ENCODE assay signal across 8 mouse cellular contexts in genomic region chr12:76417433-76417854, GRCm38 (mm10). TPM values are rescaled to one million over a fixed set of nuclear protein-coding genes. Genes with fewer than 3 reads are reported as not detected.
DNase-seq lines count a peak whose midpoint lies in the region; ATAC-seq and TF ChIP-seq lines count a peak whose summit lies in the region.

Ppp1r36 (plus strand) TSS chr12:76417538.

- TF ChIP-seq CTCF in bone marrow macrophage, adult 2 months (IDR thresholded peaks at IDR 0.05; ENCODE audit: low read depth, low read length): no peak

- peak within 1 kb of the TSS; percentile 82 for H3K4me2 ChIP-seq in embryonic facial prominence, embryonic 13.5 days
- H3K4me2 ChIP-seq in hindbrain, embryonic 11.5 days (replicated peaks; ENCODE audit: low read depth, low read length): peak within 1 kb of the TSS; percentile 74
- peak within 1 kb of the TSS; percentile 86 for H3K4me2 ChIP-seq in limb, embryonic 15.5 days
- H3K4me2 ChIP-seq in midbrain, embryonic 15.5 days: peak within 1 kb of the TSS; percentile 75

- 0 out of 2 replicates have a peak, but pooled peaks have one; percentile 37 for ATAC-seq in embryonic facial prominence, embryonic 13.5 days (ENCODE audit: insufficient number of reproducible peaks, insufficient read depth, low FRiP score, low TSS enrichment, low read depth)
- ATAC-seq in hindbrain, embryonic 11.5 days (ENCODE audit: low FRiP score): peak; percentile 33; the same call in 1 of the 2 replicates
- ATAC-seq in limb, embryonic 15.5 days (ENCODE audit: insufficient number of reproducible peaks, low FRiP score, low TSS enrichment, low read depth): 0 out of 2 replicates have a peak, but pooled peaks have one; percentile 61
- ATAC-seq in midbrain, embryonic 15.5 days (replicated peaks): no peak
- no peak for ATAC-seq in erythroblast, adult 5-6 weeks (replicated peaks; ENCODE audit: low FRiP score, poor library complexity, severe bottlenecking)

- TF ChIP-seq POLR2A in bone marrow macrophage, adult 2 months (IDR thresholded peaks at IDR 0.05; ENCODE audit: borderline replicate concordance, low read depth, low read length): no peak

- peak within 1 kb of the TSS; percentile 5; the same call in 1 of the 2 replicates for H3K4me3 ChIP-seq in bone marrow macrophage, adult 2 months (ENCODE audit: insufficient read depth, low read length)
- peak within 1 kb of the TSS; percentile 52 for H3K4me3 ChIP-seq in embryonic facial prominence, embryonic 13.5 days
- peak within 1 kb of the TSS; percentile 34 for H3K4me3 ChIP-seq in hindbrain, embryonic 11.5 days (ENCODE audit: low read depth, low read length)
- peak within 1 kb of the TSS; percentile 45 for H3K4me3 ChIP-seq in limb, embryonic 15.5 days
- H3K4me3 ChIP-seq in midbrain, embryonic 15.5 days: peak within 1 kb of the TSS; percentile 36

- WGBS in embryonic facial prominence, embryonic 13.5 days: under 1% methylated on average over 37 of the region's 37 CpGs
- WGBS in hindbrain, embryonic 11.5 days: 1% methylated on average over 37 of the region's 37 CpGs
- 1% methylated on average over 37 of the region's 37 CpGs for WGBS in limb, embryonic 15.5 days
- WGBS in midbrain, embryonic 15.5 days: under 1% methylated on average over 36 of the region's 37 CpGs

- DNase-seq in hindbrain, embryonic 11.5 days (ENCODE audit: low spot score): peak; percentile 43
- no peak for DNase-seq in layer of hippocampus, postnatal 36 days
- DNase-seq in cerebellum, adult 8-10 months: no peak

- H3K27ac ChIP-seq in bone marrow macrophage, adult 2 months (ENCODE audit: insufficient read depth, low read depth, low read length): no peak within 1 kb of the TSS
- H3K27ac ChIP-seq in embryonic facial prominence, embryonic 13.5 days: no peak within 1 kb of the TSS
- no peak within 1 kb of the TSS for H3K27ac ChIP-seq in hindbrain, embryonic 11.5 days (ENCODE audit: low read depth, low read length)
- 0 out of 2 replicates have a peak within 1 kb of the TSS, but pooled peaks have one; percentile 8 for H3K27ac ChIP-seq in limb, embryonic 15.5 days
- H3K27ac ChIP-seq in midbrain, embryonic 15.5 days: no peak within 1 kb of the TSS

- H3K27me3 ChIP-seq in embryonic facial prominence, embryonic 13.5 days: peaks cover 10% of the 10 kb centered on the region
- H3K27me3 ChIP-seq in hindbrain, embryonic 11.5 days (ENCODE audit: control insufficient read depth, insufficient read depth, low read length): peaks cover 4% of the 10 kb centered on the region; the same call in 1 of the 2 replicates
- no peaks in the 10 kb centered on the region for H3K27me3 ChIP-seq in limb, embryonic 15.5 days
- peaks cover 21% of the 10 kb centered on the region for H3K27me3 ChIP-seq in midbrain, embryonic 15.5 days (replicated peaks)

- H3K36me3 ChIP-seq in embryonic facial prominence, embryonic 13.5 days: no peaks in the 10 kb centered on the region
- H3K36me3 ChIP-seq in hindbrain, embryonic 11.5 days (ENCODE audit: control insufficient read depth, insufficient read depth, low read length): no peaks in the 10 kb centered on the region
- H3K36me3 ChIP-seq in limb, embryonic 15.5 days: no peaks in the 10 kb centered on the region
- H3K36me3 ChIP-seq in midbrain, embryonic 15.5 days (replicated peaks): no peaks in the 10 kb centered on the region

- peak within 1 kb of the TSS; percentile 70 for H3K9ac ChIP-seq in embryonic facial prominence, embryonic 13.5 days
- 0 out of 2 replicates have a peak within 1 kb of the TSS, but pooled peaks have one; percentile 47 for H3K9ac ChIP-seq in hindbrain, embryonic 11.5 days (ENCODE audit: low read depth, low read length)
- H3K9ac ChIP-seq in limb, embryonic 15.5 days: peak within 1 kb of the TSS; percentile 21; the same call in 1 of the 2 replicates
- H3K9ac ChIP-seq in midbrain, embryonic 15.5 days: 0 out of 2 replicates have a peak within 1 kb of the TSS, but pooled peaks have one; percentile 15

- H3K4me1 ChIP-seq in bone marrow macrophage, adult 2 months (ENCODE audit: control insufficient read depth, insufficient read depth, low read length): no peaks in the 10 kb centered on the region
- H3K4me1 ChIP-seq in embryonic facial prominence, embryonic 13.5 days: no peaks in the 10 kb centered on the region
- no peaks in the 10 kb centered on the region; the same call in 1 of the 2 replicates for H3K4me1 ChIP-seq in hindbrain, embryonic 11.5 days (replicated peaks; ENCODE audit: control insufficient read depth, insufficient read depth, low read length)
- H3K4me1 ChIP-seq in limb, embryonic 15.5 days: peaks cover 6% of the 10 kb centered on the region; the same call in 1 of the 2 replicates
- peaks cover 6% of the 10 kb centered on the region for H3K4me1 ChIP-seq in midbrain, embryonic 15.5 days

- H3K9me3 ChIP-seq in embryonic facial prominence, embryonic 13.5 days: 0 out of 2 replicates have a peak, but pooled peaks cover 4% of the 10 kb centered on the region
- no peaks in the 10 kb centered on the region for H3K9me3 ChIP-seq in hindbrain, embryonic 11.5 days (ENCODE audit: control insufficient read depth, low read length)
- no peaks in the 10 kb centered on the region for H3K9me3 ChIP-seq in limb, embryonic 15.5 days
- no peaks in the 10 kb centered on the region for H3K9me3 ChIP-seq in midbrain, embryonic 15.5 days

RNA-seq across cellular contexts. Expression of gene Ppp1r36, which starts in this region (rescaled TPM):
- polyA plus RNA-seq in bone marrow macrophage, adult 2 months (2012; ENCODE audit: insufficient read depth, insufficient read length, missing spikeins): not detected in 2 replicates
- 3.9 and 4.8 TPM in 2 replicates for polyA plus RNA-seq in embryonic facial prominence, embryonic 13.5 days (2015; fragmentation: Nextera tagmentation; extraction: Ambion mirVana)
- 1.9 and 2.3 TPM in 2 replicates for polyA plus RNA-seq in hindbrain, embryonic 11.5 days (2014; fragmentation: Nextera tagmentation; extraction: Ambion mirVana)
- 3.4 and 4.0 TPM in 2 replicates for polyA plus RNA-seq in limb, embryonic 15.5 days (2015; fragmentation: Nextera tagmentation; extraction: Ambion mirVana)
- polyA plus RNA-seq in midbrain, embryonic 15.5 days (2015; fragmentation: Nextera tagmentation; extraction: Ambion mirVana): 0.73 and 1.0 TPM in 2 replicates
- total RNA-seq in layer of hippocampus, postnatal 36 days (2021): 1 to 10 TPM; 1.7 to 1.8 TPM
- total RNA-seq in erythroblast, adult 5-6 weeks (2015; ENCODE audit: low replicate concordance): not detected in 2 replicates
- total RNA-seq in erythroblast, adult 5-6 weeks (2017; ENCODE audit: low replicate concordance): not detected in 2 replicates

Comparison
In these comparisons a context has a peak if more than half of its experiments do, and no peak if none do; other contexts are left out.
1. ATAC-seq: peak in embryonic facial prominence, embryonic 13.5 days (single experiment), hindbrain, embryonic 11.5 days (single experiment) and limb, embryonic 15.5 days (single experiment); none in midbrain, embryonic 15.5 days (single experiment) and erythroblast, adult 5-6 weeks (single experiment).
2. H3K9ac ChIP-seq: peak in every context shown above with its lines; median percentile 70 in embryonic facial prominence, embryonic 13.5 days; 47 in hindbrain, embryonic 11.5 days; 21 in limb, embryonic 15.5 days; 15 in midbrain, embryonic 15.5 days.
3. Peak in every context shown above with its lines, with median percentiles within 50 percentile points of each other: H3K4me3 ChIP-seq and H3K4me2 ChIP-seq.